Mouse (Mus musculus): ENCODE measurements at regions not wholly inside any gene's neighbourhood (a gene's known extent, or its start where the extent isn't known, plus 50 kb on each side); places are given as distances from the start of the nearest gene placed in this dataset.

DNA sequence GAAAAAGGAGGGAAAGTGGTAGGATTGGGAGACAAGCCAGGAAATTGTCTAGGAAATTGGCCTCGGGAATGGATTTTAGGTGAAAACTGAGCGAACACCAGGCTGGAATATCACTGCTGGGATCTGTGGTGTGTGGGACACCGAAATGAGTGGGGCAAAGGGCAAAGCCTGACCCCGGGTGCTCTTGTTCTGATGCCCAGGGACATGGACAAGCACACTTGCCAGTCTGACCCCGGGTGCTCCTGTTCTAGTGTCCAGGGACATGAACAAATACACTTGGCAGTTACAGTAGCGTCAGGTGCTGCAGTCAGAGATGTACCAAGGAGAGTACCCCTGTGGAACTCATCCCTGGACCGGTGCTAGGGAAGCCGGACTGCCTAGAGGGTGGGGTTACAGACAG lies 354.4 kb downstream of the Foxo1 start:
- H3K9ac ChIP-seq (ENCODE audit: low read length) = no peak overlapping the region
- 90% methylated on average over 8 of the region's 8 CpGs for WGBS

DNA sequence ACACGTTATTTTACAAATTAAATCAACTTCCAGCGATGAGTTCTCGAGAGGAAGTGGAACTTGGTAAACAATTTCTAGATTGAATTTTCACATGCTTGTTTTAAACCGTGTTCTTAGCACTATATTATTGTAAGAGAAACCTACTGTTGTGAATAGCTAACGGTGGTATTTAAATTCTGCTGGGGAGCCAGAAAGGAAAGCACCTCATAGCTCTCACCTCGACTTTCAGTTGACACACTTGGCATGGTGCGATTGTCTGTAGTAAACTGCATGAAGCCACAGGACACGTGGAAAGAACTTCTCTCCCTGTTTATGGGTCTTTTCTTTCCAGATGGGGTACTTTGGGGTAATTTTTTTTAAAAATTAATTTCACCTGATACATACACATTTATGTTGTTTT lies 353.8 kb downstream of the Foxo1 start:
- WGBS = 90% methylated on average over 8 of the region's 8 CpGs
- no peak overlapping the region for H3K27ac ChIP-seq (ENCODE audit: low read depth, low read length)
- DNase-seq (ENCODE audit: low spot score) = no peak
- no peak for ATAC-seq
- no peaks in the 10 kb centered on the region for H3K4me1 ChIP-seq (ENCODE audit: control insufficient read depth, insufficient read depth, low read length)
- H3K9ac ChIP-seq (ENCODE audit: low read length) = no peak overlapping the region
- no peaks in the 10 kb centered on the region for H3K36me3 ChIP-seq (ENCODE audit: control insufficient read depth, insufficient read depth, low read length)
- no peak overlapping the region for H3K4me3 ChIP-seq (ENCODE audit: low read depth, low read length)
- H3K4me2 ChIP-seq (ENCODE audit: low read length) = no peak overlapping the region
- H3K9me3 ChIP-seq (replicated peaks; ENCODE audit: control insufficient read depth, low read length) = no peaks in the 10 kb centered on the region
- H3K27me3 ChIP-seq (replicated peaks; ENCODE audit: control insufficient read depth, insufficient read depth, low read length) = no peaks in the 10 kb centered on the region

More for the DNA sequence above, 354.4 kb downstream of the Foxo1 start:
- H3K27me3 ChIP-seq (replicated peaks; ENCODE audit: control insufficient read depth, insufficient read depth, low read length) = no peaks in the 10 kb centered on the region
- ATAC-seq = no peak
- no peak overlapping the region for H3K4me2 ChIP-seq (ENCODE audit: low read length)
- H3K36me3 ChIP-seq (ENCODE audit: control insufficient read depth, insufficient read depth, low read length) = no peaks in the 10 kb centered on the region
- no peak overlapping the region for H3K27ac ChIP-seq (ENCODE audit: low read depth, low read length)
- H3K9me3 ChIP-seq (replicated peaks; ENCODE audit: control insufficient read depth, low read length) = no peaks in the 10 kb centered on the region
- no peak overlapping the region for H3K4me3 ChIP-seq (ENCODE audit: low read depth, low read length)
- no peak for DNase-seq (ENCODE audit: low spot score)
- no peaks in the 10 kb centered on the region for H3K4me1 ChIP-seq (ENCODE audit: control insufficient read depth, insufficient read depth, low read length)

DNA sequence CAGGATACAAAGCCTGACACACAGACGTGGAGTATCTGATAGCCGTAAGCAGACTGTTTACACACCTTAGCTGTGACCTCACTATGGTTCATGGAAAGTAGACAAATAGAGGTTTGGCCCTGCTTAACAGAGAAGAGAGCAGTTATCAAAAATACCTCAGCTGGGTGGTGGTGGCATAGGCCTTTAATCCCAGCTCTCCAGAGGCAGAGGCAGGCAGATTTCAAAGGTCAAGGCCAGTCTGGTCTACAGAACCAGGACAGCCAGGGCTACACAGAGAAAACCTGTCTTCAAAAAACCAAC lies 350.7 kb downstream of the Foxo1 start:
- Histone ChIP-seq H3K4me3 (ENCODE audit: low read depth, low read length) (no peak overlapping the region), H3K9ac (ENCODE audit: low read length) (no peak overlapping the region), H3K36me3 (ENCODE audit: control insufficient read depth, insufficient read depth, low read length) (no peaks in the 10 kb centered on the region), H3K27me3 (replicated peaks; ENCODE audit: control insufficient read depth, insufficient read depth, low read length) (no peaks in the 10 kb centered on the region), H3K9me3 (replicated peaks; ENCODE audit: control insufficient read depth, low read length) (no peaks in the 10 kb centered on the region), H3K4me1 (ENCODE audit: control insufficient read depth, insufficient read depth, low read length) (no peaks in the 10 kb centered on the region), H3K4me2 (ENCODE audit: low read length) (no peak overlapping the region), H3K27ac (ENCODE audit: low read depth, low read length) (no peak overlapping the region)
- no peak for ATAC-seq
- 93% methylated on average over 2 of the region's 2 CpGs for WGBS
- DNase-seq (ENCODE audit: low spot score) = no peak

DNA sequence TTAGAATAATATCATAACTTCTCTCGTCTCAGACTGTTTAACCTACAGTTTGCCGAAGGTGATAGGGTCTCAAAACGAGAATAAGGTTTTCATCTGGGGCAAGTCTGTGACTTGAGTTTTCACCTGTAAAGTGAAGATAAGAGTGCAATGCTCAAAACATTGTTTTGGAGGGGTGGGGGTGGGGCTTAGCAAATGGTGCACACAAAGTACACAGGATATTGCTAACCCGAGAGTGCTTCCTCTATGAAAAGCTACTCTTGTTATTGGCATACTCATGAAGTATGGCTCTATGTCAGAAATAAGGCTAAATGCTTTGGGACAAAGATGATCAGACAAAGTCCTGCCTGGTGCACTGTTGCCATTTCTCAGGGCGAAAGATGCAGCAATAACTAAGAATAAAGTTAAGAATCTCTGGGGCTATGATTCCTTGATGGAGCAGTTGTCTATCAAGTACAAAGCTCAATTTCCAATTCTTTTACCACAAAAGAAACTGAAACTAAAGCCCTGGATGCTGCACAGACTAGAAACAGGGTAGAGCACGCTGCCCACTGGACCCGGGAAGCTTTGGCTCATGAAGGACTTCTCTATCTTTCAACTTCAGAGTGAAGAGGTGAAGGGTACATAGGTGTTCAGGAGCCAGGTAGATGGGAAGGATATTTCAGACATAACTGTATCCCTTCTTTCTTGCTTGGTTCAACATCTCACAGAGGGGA lies 350.2 kb downstream of the Foxo1 start:
- no peak for ATAC-seq
- no peak for DNase-seq (ENCODE audit: low spot score)
- no peak overlapping the region for H3K27ac ChIP-seq (ENCODE audit: low read depth, low read length)
- no peaks in the 10 kb centered on the region for H3K9me3 ChIP-seq (replicated peaks; ENCODE audit: control insufficient read depth, low read length)
- H3K27me3 ChIP-seq (replicated peaks; ENCODE audit: control insufficient read depth, insufficient read depth, low read length) = no peaks in the 10 kb centered on the region
- WGBS = 85% methylated on average over 7 of the region's 7 CpGs
- H3K4me3 ChIP-seq (ENCODE audit: low read depth, low read length) = no peak overlapping the region
- H3K4me1 ChIP-seq (ENCODE audit: control insufficient read depth, insufficient read depth, low read length) = no peaks in the 10 kb centered on the region
- H3K9ac ChIP-seq (ENCODE audit: low read length) = no peak overlapping the region
- H3K4me2 ChIP-seq (ENCODE audit: low read length) = no peak overlapping the region
- H3K36me3 ChIP-seq (ENCODE audit: control insufficient read depth, insufficient read depth, low read length) = no peaks in the 10 kb centered on the region

DNA sequence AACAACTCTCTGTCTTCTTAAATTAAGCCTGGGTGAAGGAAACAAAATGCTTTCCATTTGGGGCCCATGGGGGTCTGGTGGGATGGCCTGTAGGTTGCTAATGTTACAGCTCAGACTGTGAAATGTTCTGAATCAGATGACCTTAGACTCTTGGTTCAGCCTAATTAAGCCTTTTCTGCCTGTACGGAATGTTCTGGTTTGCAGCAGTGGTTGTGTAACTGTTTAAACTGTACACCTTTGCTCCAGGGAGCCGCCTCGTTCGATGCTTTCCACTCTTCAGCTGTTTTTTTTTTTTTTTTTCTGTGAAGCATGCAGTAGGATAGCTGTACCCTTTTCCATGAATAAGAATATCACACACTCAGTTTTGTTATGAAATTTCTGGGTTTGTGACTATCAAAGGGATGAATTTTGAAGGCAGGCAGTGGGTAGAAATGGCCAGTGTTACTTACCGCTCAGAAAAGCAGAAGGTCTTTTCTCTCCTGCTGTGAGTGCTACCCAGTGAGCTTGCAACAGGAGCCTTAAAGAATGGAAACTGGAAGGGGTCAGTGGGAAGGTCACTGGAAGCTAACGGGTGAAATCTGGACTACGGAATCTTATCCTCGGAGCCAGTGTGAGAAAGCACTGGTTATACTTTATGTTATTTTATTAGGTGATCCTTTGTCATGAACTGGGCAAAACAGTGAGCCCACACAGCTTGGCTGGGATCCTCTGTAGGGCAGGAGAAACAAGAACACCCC lies 349.4 kb downstream of the Foxo1 start:
- no peak for ATAC-seq
- Histone ChIP-seq H3K36me3 (ENCODE audit: control insufficient read depth, insufficient read depth, low read length) (no peaks in the 10 kb centered on the region), H3K9me3 (replicated peaks; ENCODE audit: control insufficient read depth, low read length) (no peaks in the 10 kb centered on the region), H3K4me3 (ENCODE audit: low read depth, low read length) (no peak overlapping the region), H3K9ac (ENCODE audit: low read length) (no peak overlapping the region), H3K27ac (ENCODE audit: low read depth, low read length) (no peak overlapping the region), H3K4me2 (ENCODE audit: low read length) (no peak overlapping the region), H3K4me1 (ENCODE audit: control insufficient read depth, insufficient read depth, low read length) (no peaks in the 10 kb centered on the region), H3K27me3 (replicated peaks; ENCODE audit: control insufficient read depth, insufficient read depth, low read length) (no peaks in the 10 kb centered on the region)
- 50% methylated on average over 8 of the region's 8 CpGs for WGBS
- no peak for DNase-seq (ENCODE audit: low spot score)

DNA sequence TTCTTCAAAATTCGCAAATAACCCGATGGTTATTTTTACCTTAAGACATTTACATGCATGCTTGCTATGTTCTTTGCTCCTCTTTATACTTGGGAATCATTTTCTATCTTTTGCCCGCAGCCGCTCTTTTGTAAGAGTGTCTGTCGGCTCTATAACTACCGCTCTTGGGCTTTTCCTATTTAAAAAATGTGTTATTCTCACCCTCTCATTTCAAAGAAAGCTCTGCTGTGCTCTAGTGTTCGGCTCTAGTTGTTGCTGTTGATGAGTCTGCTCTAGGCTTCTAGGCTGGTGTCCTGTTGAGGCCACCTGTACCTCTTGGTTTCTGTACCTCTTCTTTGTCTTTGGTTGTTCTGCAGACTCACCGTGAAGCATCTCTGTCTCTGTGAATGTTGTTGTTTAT lies 343.7 kb downstream of the Foxo1 start:
- no peak for ATAC-seq
- Histone ChIP-seq H3K27ac (ENCODE audit: low read depth, low read length) (no peak overlapping the region), H3K9ac (ENCODE audit: low read length) (no peak overlapping the region), H3K4me2 (ENCODE audit: low read length) (no peak overlapping the region), H3K36me3 (ENCODE audit: control insufficient read depth, insufficient read depth, low read length) (no peaks in the 10 kb centered on the region), H3K4me3 (ENCODE audit: low read depth, low read length) (no peak overlapping the region), H3K9me3 (replicated peaks; ENCODE audit: control insufficient read depth, low read length) (no peaks in the 10 kb centered on the region), H3K4me1 (ENCODE audit: control insufficient read depth, insufficient read depth, low read length) (no peaks in the 10 kb centered on the region), H3K27me3 (replicated peaks; ENCODE audit: control insufficient read depth, insufficient read depth, low read length) (no peaks in the 10 kb centered on the region)
- DNase-seq (ENCODE audit: low spot score) = no peak
- 80% methylated on average over 8 of the region's 8 CpGs for WGBS

DNA sequence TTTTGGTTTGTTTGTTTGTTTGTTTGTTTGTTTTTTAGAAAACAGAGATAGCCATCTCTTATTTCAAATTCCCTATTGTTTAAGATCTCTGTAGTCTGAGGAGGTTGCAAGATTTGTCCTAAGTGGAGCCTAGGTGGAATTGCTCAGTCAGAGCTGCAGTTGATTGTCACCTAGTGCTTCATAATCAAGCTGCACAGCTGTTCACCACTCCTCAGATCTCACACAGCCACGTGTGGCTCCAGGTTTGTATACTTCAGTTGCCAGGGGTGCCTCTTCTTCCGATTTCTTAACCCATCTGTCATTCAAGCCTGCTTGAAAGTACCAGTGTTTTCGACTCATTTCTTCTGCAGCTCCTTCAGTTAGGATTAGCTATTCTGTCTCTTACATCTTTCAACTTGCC lies 342.3 kb downstream of the Foxo1 start:
- no peak for ATAC-seq
- no peak overlapping the region for H3K27ac ChIP-seq (ENCODE audit: low read depth, low read length)
- no peaks in the 10 kb centered on the region for H3K27me3 ChIP-seq (replicated peaks; ENCODE audit: control insufficient read depth, insufficient read depth, low read length)
- H3K9ac ChIP-seq (ENCODE audit: low read length) = no peak overlapping the region
- H3K4me3 ChIP-seq (ENCODE audit: low read depth, low read length) = no peak overlapping the region
- no peak for DNase-seq (ENCODE audit: low spot score)
- H3K9me3 ChIP-seq (replicated peaks; ENCODE audit: control insufficient read depth, low read length) = no peaks in the 10 kb centered on the region
- 52% methylated on average over 3 of the region's 3 CpGs for WGBS
- no peaks in the 10 kb centered on the region for H3K36me3 ChIP-seq (ENCODE audit: control insufficient read depth, insufficient read depth, low read length)
- no peak overlapping the region for H3K4me2 ChIP-seq (ENCODE audit: low read length)
- H3K4me1 ChIP-seq (ENCODE audit: control insufficient read depth, insufficient read depth, low read length) = peaks cover 1% of the 10 kb centered on the region; the same call in 1 of the 2 replicates

DNA sequence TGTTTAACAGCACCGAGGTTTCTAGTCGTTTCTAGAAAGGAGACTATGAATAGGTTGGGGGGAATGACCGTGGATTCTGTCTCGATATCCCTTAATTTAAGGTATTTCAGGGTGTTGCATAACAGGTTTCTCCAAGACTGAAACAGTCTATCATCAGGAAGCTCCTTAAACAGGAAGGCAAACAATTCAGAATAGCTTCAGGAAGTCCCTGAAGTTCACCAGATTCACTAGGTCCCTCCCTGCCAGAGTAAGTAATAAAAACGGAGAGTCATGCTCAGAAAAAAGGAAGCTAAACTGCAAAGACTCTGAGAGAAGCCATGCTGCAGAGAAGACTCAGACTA lies 339.9 kb downstream of the Foxo1 start:
- Histone ChIP-seq H3K9ac (ENCODE audit: low read length) (no peak overlapping the region), H3K36me3 (ENCODE audit: control insufficient read depth, insufficient read depth, low read length) (no peaks in the 10 kb centered on the region), H3K4me2 (ENCODE audit: low read length) (no peak overlapping the region), H3K27ac (ENCODE audit: low read depth, low read length) (no peak overlapping the region), H3K4me1 (ENCODE audit: control insufficient read depth, insufficient read depth, low read length) (peaks cover 9% of the 10 kb centered on the region), H3K27me3 (replicated peaks; ENCODE audit: control insufficient read depth, insufficient read depth, low read length) (no peaks in the 10 kb centered on the region), H3K4me3 (ENCODE audit: low read depth, low read length) (no peak overlapping the region), H3K9me3 (replicated peaks; ENCODE audit: control insufficient read depth, low read length) (no peaks in the 10 kb centered on the region)
- DNase-seq (ENCODE audit: low spot score) = no peak
- WGBS = 92% methylated on average over 5 of the region's 5 CpGs
- no peak for ATAC-seq

DNA sequence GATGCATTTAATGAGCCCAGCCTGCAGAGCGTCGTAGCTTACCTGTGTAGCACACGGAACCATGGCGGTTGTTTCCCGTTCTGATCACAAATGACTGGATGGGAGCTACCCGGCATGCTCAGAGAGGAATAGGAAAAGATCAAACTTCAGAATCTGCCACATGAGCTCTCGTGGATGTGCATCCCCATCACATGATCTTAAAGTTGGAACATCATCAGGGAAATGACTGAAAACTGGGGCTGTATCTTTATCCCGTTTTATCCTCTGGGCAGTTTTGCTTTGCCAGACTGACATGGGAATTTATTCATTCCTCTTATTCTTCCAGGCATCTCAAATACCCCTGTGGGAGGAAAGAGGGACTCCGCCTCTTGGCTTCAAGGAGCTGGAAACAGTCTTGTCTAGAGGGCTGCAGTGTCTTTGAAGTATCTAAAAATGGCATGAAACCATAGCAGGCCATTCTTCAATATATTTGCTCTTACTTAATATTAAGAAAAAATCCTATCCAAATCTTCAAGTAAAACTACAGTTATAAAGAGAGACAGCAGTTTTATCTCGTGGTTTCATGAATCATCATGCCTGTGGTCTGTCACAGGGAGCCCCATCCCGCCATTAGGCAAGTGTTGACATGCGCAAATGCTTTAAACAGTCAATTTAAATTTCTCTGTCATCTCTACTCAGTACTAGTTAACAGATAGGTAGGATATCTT lies 339.4 kb downstream of the Foxo1 start:
- H3K4me2 ChIP-seq (ENCODE audit: low read length) = no peak overlapping the region
- H3K9ac ChIP-seq (ENCODE audit: low read length) = no peak overlapping the region
- no peaks in the 10 kb centered on the region for H3K36me3 ChIP-seq (ENCODE audit: control insufficient read depth, insufficient read depth, low read length)
- no peaks in the 10 kb centered on the region for H3K27me3 ChIP-seq (replicated peaks; ENCODE audit: control insufficient read depth, insufficient read depth, low read length)
- 91% methylated on average over 12 of the region's 12 CpGs for WGBS
- no peaks in the 10 kb centered on the region for H3K9me3 ChIP-seq (replicated peaks; ENCODE audit: control insufficient read depth, low read length)
- H3K27ac ChIP-seq (ENCODE audit: low read depth, low read length) = no peak overlapping the region
- H3K4me1 ChIP-seq (ENCODE audit: control insufficient read depth, insufficient read depth, low read length) = peaks cover 9% of the 10 kb centered on the region
- no peak for ATAC-seq
- no peak for DNase-seq (ENCODE audit: low spot score)
- no peak overlapping the region for H3K4me3 ChIP-seq (ENCODE audit: low read depth, low read length)
